Mouse (Mus musculus) embryonic fibroblast, embryonic 13.5 days (primary cell): Measurements from ENCODE around the gene Dock4.

Experiments used
- CTCF ChIP-seq: IDR thresholded peaks from 2 replicates; pipeline ENCODE4 v1.5.1; 2011; ENCODE audit warnings: mild to moderate bottlenecking, control low read depth, low read length, moderate library complexity, borderline replicate concordance; ENCODE audit not compliant: insufficient read depth
- POLR2A ChIP-seq: IDR thresholded peaks from 2 replicates; pipeline ENCODE4 v1.6.1; 2011; ENCODE audit warnings: low read depth, mild to moderate bottlenecking, control low read depth, low read length, moderate library complexity

DNA sequence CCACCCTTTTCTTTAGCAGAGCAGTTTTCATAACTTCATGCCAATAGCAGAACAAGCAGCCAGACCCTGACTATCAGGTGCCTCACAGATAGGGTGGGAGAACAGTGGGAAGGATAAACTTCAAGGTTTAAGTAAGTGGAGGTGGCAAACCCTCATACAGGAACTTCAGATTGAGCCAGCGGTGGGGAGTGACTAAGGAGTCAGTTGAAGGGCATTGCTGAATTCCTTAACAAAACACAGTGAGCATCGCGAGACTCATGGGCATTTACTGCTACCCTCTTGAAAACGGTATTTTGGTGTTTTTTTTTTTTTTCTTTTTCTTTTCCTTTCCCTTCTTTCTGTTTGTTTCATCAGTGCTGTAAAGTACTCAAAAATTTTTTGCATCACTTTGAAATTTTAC, 148.4 kb downstream of the Dock4 start:
- TF ChIP-seq POLR2A (no peak), CTCF (no peak)
